Mouse (Mus musculus): ENCODE results near the gene Gm28230. TPM values are rescaled to one million over a fixed set of nuclear protein-coding genes. Genes with fewer than 3 reads are reported as not detected.

Gene Gm28230
- total and polyA plus RNA-seq, 3 experiments: not detected

GRCm38 (mm10) chr2:74720384-74720783 lies 6.1 kb upstream of the Gm28230 start:
- Histone ChIP-seq H3K4me3 (ENCODE audit: control insufficient read depth in 1 of 2, insufficient read depth in 1 of 2, low read depth in 2 of 2, low read length in 2 of 2) (no peak overlapping the region), H3K27ac (ENCODE audit: control insufficient read depth, low read depth, low read length) (no peak overlapping the region), H3K36me3 (ENCODE audit: control insufficient read depth in 1 of 2, insufficient read depth in 2 of 2, low read length in 2 of 2) (no peaks in the 10 kb centered on the region), H3K9me3 (replicated peaks; ENCODE audit: insufficient read depth, low read length) (no peaks in the 10 kb centered on the region), H3K9ac (ENCODE audit: control insufficient read depth, low read depth, low read length, poor library complexity, severe bottlenecking) (no peak overlapping the region), H3K27me3 (ENCODE audit: control insufficient read depth in 1 of 2, insufficient read depth in 2 of 2, low read length in 2 of 2) (no peaks in the 10 kb centered on the region; a peak in 1 of 4 replicates), H3K79me2 (ENCODE audit: control insufficient read depth, insufficient read depth, low read length, poor library complexity) (no peaks in the 10 kb centered on the region), H3K4me1 (ENCODE audit: control insufficient read depth in 1 of 2, insufficient read depth in 2 of 2, low read length in 2 of 2) (no peaks in the 10 kb centered on the region)
- DNase-seq (ENCODE audit: low read depth, low spot score): no peak
- no peak for TF ChIP-seq ZC3H11A (IDR thresholded peaks at IDR 0.05; ENCODE audit: low read depth, low read length)
- TF ChIP-seq USF1 (IDR thresholded peaks at IDR 0.05; ENCODE audit: low read depth, low read length): no peak
- no peak for TF ChIP-seq UBTF (IDR thresholded peaks at IDR 0.05; ENCODE audit: borderline replicate concordance, insufficient read depth, low read depth, low read length)
- no peak for TF ChIP-seq NRF1 (IDR thresholded peaks at IDR 0.05; ENCODE audit: insufficient read depth, low read depth, low read length, poor library complexity, severe bottlenecking)
- TF ChIP-seq USF2 (IDR thresholded peaks at IDR 0.05; ENCODE audit: borderline replicate concordance in 1 of 2, insufficient read depth in 1 of 2, low read depth in 1 of 2, low read length in 2 of 2): no peak
- no peak for TF ChIP-seq ZNF384 (IDR thresholded peaks at IDR 0.05; ENCODE audit: low read depth, low read length)
- TF ChIP-seq BHLHE40 (IDR thresholded peaks at IDR 0.05; ENCODE audit: borderline replicate concordance, low read depth, low read length): no peak

GRCm38 (mm10) chr2:74720955-74721491 lies 5.5 kb upstream of the Gm28230 start:
- Histone ChIP-seq H3K27ac (ENCODE audit: control insufficient read depth, low read depth, low read length) (no peak overlapping the region), H3K27me3 (ENCODE audit: control insufficient read depth in 1 of 2, insufficient read depth in 2 of 2, low read length in 2 of 2) (no peaks in the 10 kb centered on the region; a peak in 1 of 4 replicates), H3K79me2 (ENCODE audit: control insufficient read depth, insufficient read depth, low read length, poor library complexity) (no peaks in the 10 kb centered on the region), H3K4me3 (ENCODE audit: control insufficient read depth in 1 of 2, insufficient read depth in 1 of 2, low read depth in 2 of 2, low read length in 2 of 2) (no peak overlapping the region), H3K9ac (ENCODE audit: control insufficient read depth, low read depth, low read length, poor library complexity, severe bottlenecking) (no peak overlapping the region), H3K4me1 (ENCODE audit: control insufficient read depth in 1 of 2, insufficient read depth in 2 of 2, low read length in 2 of 2) (no peaks in the 10 kb centered on the region), H3K9me3 (replicated peaks; ENCODE audit: insufficient read depth, low read length) (no peaks in the 10 kb centered on the region), H3K36me3 (ENCODE audit: control insufficient read depth in 1 of 2, insufficient read depth in 2 of 2, low read length in 2 of 2) (no peaks in the 10 kb centered on the region)
- TF ChIP-seq CHD1 (IDR thresholded peaks at IDR 0.05; ENCODE audit: low read depth, low read length) (no peak), MEF2A (IDR thresholded peaks at IDR 0.05; ENCODE audit: extremely low read depth, insufficient replicate concordance, low read depth, low read length, poor library complexity, severe bottlenecking) (no peak), MYC (IDR thresholded peaks at IDR 0.05; ENCODE audit: low read depth, low read length) (no peak), MXI1 (IDR thresholded peaks at IDR 0.05; ENCODE audit: low read depth, low read length) (no peak), ZMIZ1 (IDR thresholded peaks at IDR 0.05; ENCODE audit: low read depth, low read length) (no peak), NRF1 (IDR thresholded peaks at IDR 0.05; ENCODE audit: insufficient read depth, low read depth, low read length, poor library complexity, severe bottlenecking) (no peak), ELF1 (IDR thresholded peaks at IDR 0.05; ENCODE audit: low read depth, low read length) (no peak), ZNF384 (IDR thresholded peaks at IDR 0.05; ENCODE audit: low read depth, low read length) (no peak), MAFK (IDR thresholded peaks at IDR 0.05; ENCODE audit: borderline replicate concordance, low read depth, low read length) (no peak), SIN3A (IDR thresholded peaks at IDR 0.05; ENCODE audit: low read length) (no peak), ETS1 (IDR thresholded peaks at IDR 0.05; ENCODE audit: low read depth, low read length) (no peak), POLR2AphosphoS2 (IDR thresholded peaks at IDR 0.05; ENCODE audit: low read length) (no peak), ZKSCAN1 (IDR thresholded peaks at IDR 0.05; ENCODE audit: low read depth, low read length) (no peak)
- DNase-seq (ENCODE audit: low read depth, low spot score): no peak
